Mouse (Mus musculus) forebrain, postnatal 0 days (tissue): ENCODE results near the gene Fam227b. TPM values are rescaled to one million over a fixed set of nuclear protein-coding genes. Genes with fewer than 3 reads are reported as not detected.

ENCODE experiments used
- ATAC-seq: fragments of 200-750 bp; cut with Nextera tagmentation; 2 replicates; pipeline ENCODE4 v1.8.0; 2017; ENCODE audit warnings: mild to moderate bottlenecking, moderate library complexity
- DNase-seq: peaks from one replicate; pipeline ENCODE4 v3.0.0-alpha.2; 2015
- H3K27ac ChIP-seq: fragments of 300-500 bp; sonication (generic); 2 replicates; pipeline ENCODE4 v1.5.1; 2014; ENCODE audit warnings: low read depth, mild to moderate bottlenecking, antibody characterized with exemption, low read length, moderate library complexity, mixed read lengths
- H3K27me3 ChIP-seq: fragments of 300-500 bp; sonication (generic); 2 replicates; pipeline ENCODE4 v1.6.1; 2014; ENCODE audit warnings: mild to moderate bottlenecking, low read length, mixed read lengths; ENCODE audit not compliant: insufficient read depth
- H3K36me3 ChIP-seq: fragments of 300-500 bp; sonication (generic); 2 replicates; pipeline ENCODE4 v1.6.1; 2014; ENCODE audit warnings: mild to moderate bottlenecking, moderate library complexity; ENCODE audit not compliant: insufficient read depth
- H3K4me1 ChIP-seq: fragments of 300-500 bp; sonication (generic); 2 replicates; pipeline ENCODE4 v1.6.1; 2014; ENCODE audit warnings: antibody characterized with exemption; ENCODE audit not compliant: insufficient read depth
- H3K4me2 ChIP-seq: fragments of 300-500 bp; sonication (generic); 2 replicates; pipeline ENCODE4 v1.6.1; 2014; ENCODE audit warnings: low read depth, mild to moderate bottlenecking, moderate library complexity
- H3K4me3 ChIP-seq: fragments of 300-500 bp; sonication (generic); 2 replicates; pipeline ENCODE4 v1.5.1; 2014; ENCODE audit warnings: low read depth, low read length, mixed read lengths
- H3K9ac ChIP-seq: fragments of 300-500 bp; sonication (generic); 2 replicates; pipeline ENCODE4 v1.6.1; 2014; ENCODE audit warnings: mild to moderate bottlenecking
- H3K9me3 ChIP-seq: fragments of 300-500 bp; sonication (generic); 2 replicates; pipeline ENCODE4 v1.6.1; 2016; ENCODE audit warnings: low read length
- CTCF ChIP-seq: sonication (generic); IDR thresholded peaks from 2 replicates; pipeline ENCODE4 v1.5.1; 2016; ENCODE audit warnings: antibody characterized with exemption, control low read depth, low read depth
- whole genome bisulfite sequencing: fragments of 180-500 bp; shearing (Covaris S2); extraction: QIAGEN DNeasy Blood & Tissue Kit; methylation state at CpG from one replicate; pipeline ENCODE4 v1.1.7; 2014; 5-methylcytosine and 5-hydroxymethylcytosine counted together
- polyA plus RNA-seq: library from polyadenylated mRNA; unstranded; fragments of >200 nt; fragmentation: Nextera tagmentation; extraction: Ambion mirVana; gene quantifications from 2 replicates; pipeline ENCODE4 v1.2.1, GENCODE M21; 2015
- total RNA-seq: library from RNA; depleted of rRNA; stranded (reverse); fragments of >200 nt; gene quantifications from 2 replicates; pipeline ENCODE4 v1.2.3, GENCODE M21; 2014

Gene Fam227b
- total and polyA plus RNA-seq, 2 experiments from 2014 or later = not detected

- DNase-seq (no peak), ATAC-seq (no peak)
- no peak for TF ChIP-seq CTCF
- no peak overlapping the region for H3K4me2 ChIP-seq
- H3K9me3 ChIP-seq = no peaks in the 10 kb centered on the region
- no peak overlapping the region for H3K27ac ChIP-seq
- H3K4me3 ChIP-seq = no peak overlapping the region
- H3K9ac ChIP-seq = no peak overlapping the region
- no peaks in the 10 kb centered on the region for H3K36me3 ChIP-seq
- WGBS = 78% methylated on average over 5 of the region's 5 CpGs
- H3K27me3 ChIP-seq = no peaks in the 10 kb centered on the region
- H3K4me1 ChIP-seq = no peaks in the 10 kb centered on the region
Observed at GRCm38 (mm10) chr2:126002291-126002690, 149.5 kb downstream of the Fam227b start.

- H3K9ac ChIP-seq = no peak overlapping the region
- ATAC-seq (no peak), DNase-seq (no peak)
- H3K27ac ChIP-seq = no peak overlapping the region
- no peak overlapping the region for H3K4me2 ChIP-seq
- WGBS = 56% methylated on average over 5 of the region's 5 CpGs
- H3K36me3 ChIP-seq = no peaks in the 10 kb centered on the region
- no peaks in the 10 kb centered on the region for H3K9me3 ChIP-seq
- no peak for TF ChIP-seq CTCF
- H3K4me1 ChIP-seq = no peaks in the 10 kb centered on the region
- no peaks in the 10 kb centered on the region for H3K27me3 ChIP-seq
- no peak overlapping the region for H3K4me3 ChIP-seq
Observed at GRCm38 (mm10) chr2:125975808-125976345, 175.9 kb downstream of the Fam227b start.

GRCm38 (mm10) chr2:125975206-125975605 lies 176.6 kb downstream of the Fam227b start:
- over 99% methylated on average over 10 of the region's 10 CpGs for WGBS
- no peak overlapping the region for H3K4me2 ChIP-seq
- no peaks in the 10 kb centered on the region for H3K27me3 ChIP-seq
- no peaks in the 10 kb centered on the region for H3K4me1 ChIP-seq
- DNase-seq (no peak), ATAC-seq (no peak)
- H3K4me3 ChIP-seq = no peak overlapping the region
- no peak overlapping the region for H3K27ac ChIP-seq
- no peak for TF ChIP-seq CTCF
- H3K9me3 ChIP-seq = no peaks in the 10 kb centered on the region
- no peaks in the 10 kb centered on the region for H3K36me3 ChIP-seq
- H3K9ac ChIP-seq = no peak overlapping the region

GRCm38 (mm10) chr2:125973207-125973606 lies 178.6 kb downstream of the Fam227b start:
- DNase-seq (no peak), ATAC-seq (no peak)
- Histone ChIP-seq H3K27me3 (no peaks in the 10 kb centered on the region), H3K4me2 (no peak overlapping the region), H3K4me3 (no peak overlapping the region), H3K4me1 (no peaks in the 10 kb centered on the region), H3K9me3 (no peaks in the 10 kb centered on the region), H3K36me3 (no peaks in the 10 kb centered on the region), H3K27ac (no peak overlapping the region), H3K9ac (no peak overlapping the region)
- 76% methylated on average over 6 of the region's 6 CpGs for WGBS
- no peak for TF ChIP-seq CTCF

GRCm38 (mm10) chr2:125968811-125969210 lies 183.0 kb downstream of the Fam227b start:
- no peaks in the 10 kb centered on the region for H3K9me3 ChIP-seq
- WGBS = 76% methylated on average over 1 of the region's 1 CpGs
- DNase-seq = no peak

GRCm38 (mm10) chr2:125948195-125948594 lies 203.6 kb downstream of the Fam227b start:
- H3K36me3 ChIP-seq = peaks cover 11% of the 10 kb centered on the region; the same call in 1 of the 2 replicates
- no peak overlapping the region for H3K9ac ChIP-seq
- no peak overlapping the region for H3K27ac ChIP-seq
- WGBS = 97% methylated on average over 2 of the region's 2 CpGs
- no peaks in the 10 kb centered on the region for H3K4me1 ChIP-seq
- ATAC-seq (no peak), DNase-seq (no peak)
- no peak for TF ChIP-seq CTCF
- no peaks in the 10 kb centered on the region for H3K27me3 ChIP-seq
- no peaks in the 10 kb centered on the region for H3K9me3 ChIP-seq
- no peak overlapping the region for H3K4me3 ChIP-seq
- H3K4me2 ChIP-seq = no peak overlapping the region

More at GRCm38 (mm10) chr2:125968811-125969210, 183.0 kb downstream of the Fam227b start:
- Histone ChIP-seq H3K4me2 (no peak overlapping the region), H3K27ac (no peak overlapping the region), H3K27me3 (no peaks in the 10 kb centered on the region), H3K9ac (no peak overlapping the region), H3K36me3 (no peaks in the 10 kb centered on the region), H3K4me3 (no peak overlapping the region), H3K4me1 (no peaks in the 10 kb centered on the region)
- TF ChIP-seq CTCF = no peak
- no peak for ATAC-seq

- Histone ChIP-seq H3K27me3 (no peaks in the 10 kb centered on the region), H3K36me3 (0 out of 2 replicates have a peak, but pooled peaks cover 3% of the 10 kb centered on the region), H3K4me1 (no peaks in the 10 kb centered on the region), H3K9ac (no peak overlapping the region), H3K27ac (no peak overlapping the region), H3K9me3 (no peaks in the 10 kb centered on the region), H3K4me3 (no peak overlapping the region), H3K4me2 (no peak overlapping the region)
- ATAC-seq (no peak), DNase-seq (no peak)
- TF ChIP-seq CTCF = no peak
- 75% methylated on average over 1 of the region's 1 CpGs for WGBS
Observed at GRCm38 (mm10) chr2:125943301-125943700, 208.5 kb downstream of the Fam227b start.
